Mouse (Mus musculus) neural tube, embryonic 11.5 days (tissue): ENCODE data around the gene Ankrd33. TPM values are rescaled to one million over a fixed set of nuclear protein-coding genes. Genes with fewer than 3 reads are reported as not detected.

ENCODE experiments used
- ATAC-seq: fragments of 200-750 bp; cut with Nextera tagmentation; 2 replicates; pipeline ENCODE4 v1.8.0; 2017; ENCODE audit warnings: moderate number of reproducible peaks, mild to moderate bottlenecking, moderate TSS enrichment, moderate library complexity; ENCODE audit not compliant: insufficient read depth, low FRiP score, low TSS enrichment
- DNase-seq: peaks from one replicate; pipeline ENCODE4 v3.0.0-alpha.2; 2015; ENCODE audit warnings: low spot score
- H3K27ac ChIP-seq: fragments of 300-500 bp; sonication (generic); 2 replicates; pipeline ENCODE4 v1.5.1; 2014; ENCODE audit warnings: low read depth, mild to moderate bottlenecking, low read length
- H3K27me3 ChIP-seq: fragments of 300-500 bp; sonication (generic); 2 replicates; pipeline ENCODE4 v1.6.1; 2014; ENCODE audit warnings: mild to moderate bottlenecking, low read length, mixed read lengths; ENCODE audit not compliant: control insufficient read depth, insufficient read depth
- H3K36me3 ChIP-seq: fragments of 300-500 bp; sonication (generic); 2 replicates; pipeline ENCODE4 v1.6.1; 2014; ENCODE audit warnings: mild to moderate bottlenecking, low read length, moderate library complexity, mixed read lengths; ENCODE audit not compliant: control insufficient read depth, insufficient read depth
- H3K4me1 ChIP-seq: fragments of 300-500 bp; sonication (generic); 2 replicates; pipeline ENCODE4 v1.6.1; 2014; ENCODE audit warnings: low read length, mixed read lengths; ENCODE audit not compliant: control insufficient read depth, insufficient read depth
- H3K4me2 ChIP-seq: fragments of 300-500 bp; sonication (generic); 2 replicates; pipeline ENCODE4 v1.6.1; 2014; ENCODE audit warnings: low read depth, mild to moderate bottlenecking, moderate library complexity
- H3K4me3 ChIP-seq: fragments of 300-500 bp; sonication (generic); 2 replicates; pipeline ENCODE4 v1.5.1; 2014; ENCODE audit warnings: low read depth, low read length
- H3K9ac ChIP-seq: fragments of 300-500 bp; sonication (generic); 2 replicates; pipeline ENCODE4 v1.6.1; 2014; ENCODE audit warnings: mild to moderate bottlenecking, low read length
- H3K9me3 ChIP-seq: fragments of 300-500 bp; sonication (generic); 2 replicates; pipeline ENCODE4 v1.6.1; 2016; ENCODE audit warnings: low read length; ENCODE audit not compliant: control insufficient read depth
- WGBS: fragments of 180-500 bp; shearing (Covaris S2); extraction: QIAGEN DNeasy Blood & Tissue Kit; methylation state at CpG from one replicate; pipeline ENCODE4 v1.1.7; 2014; 5-methylcytosine and 5-hydroxymethylcytosine counted together
- polyA plus RNA-seq: library from polyadenylated mRNA; unstranded; fragments of >200 nt; fragmentation: Nextera tagmentation; extraction: Ambion mirVana; gene quantifications from 2 replicates; pipeline ENCODE4 v1.2.1, GENCODE M21; 2014

Gene Ankrd33
- polyA plus RNA-seq, 1 experiment from 2014 or later = not detected

DNA sequence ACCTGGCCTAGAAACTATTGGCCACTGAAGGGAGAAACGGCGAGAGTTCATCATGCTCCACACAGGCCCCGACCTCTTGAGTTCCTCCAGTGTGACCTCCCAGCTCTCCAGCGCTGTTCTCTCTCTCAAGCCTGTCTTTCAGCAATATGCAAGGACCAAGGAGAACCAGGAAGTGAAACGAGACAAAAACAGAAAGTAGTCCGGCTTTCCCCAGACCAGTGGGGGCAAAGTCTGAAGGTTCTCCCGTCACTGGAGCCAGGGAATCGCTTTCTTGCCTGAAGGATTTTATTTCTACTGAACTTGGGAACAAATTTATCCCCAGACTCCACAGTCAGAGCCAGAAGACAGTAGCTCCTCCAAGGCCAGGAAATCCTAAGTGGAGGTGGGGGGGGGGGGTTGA lies 29.2 kb downstream of the Ankrd33 start:
- peaks cover 20% of the 10 kb centered on the region for H3K4me1 ChIP-seq
- no peaks in the 10 kb centered on the region for H3K9me3 ChIP-seq
- 86% methylated on average over 8 of the region's 8 CpGs for WGBS
- no peak overlapping the region for H3K4me3 ChIP-seq
- ATAC-seq = no peak
- H3K36me3 ChIP-seq = no peaks in the 10 kb centered on the region
- no peak overlapping the region for H3K9ac ChIP-seq
- no peak overlapping the region for H3K27ac ChIP-seq
- H3K27me3 ChIP-seq = no peaks in the 10 kb centered on the region
- no peak overlapping the region for H3K4me2 ChIP-seq
- no peak for DNase-seq

GRCm38 (mm10) chr15:101145424-101146099 lies 30.0 kb downstream of the Ankrd33 start:
- no peaks in the 10 kb centered on the region for H3K36me3 ChIP-seq
- H3K4me2 ChIP-seq = peak overlapping the region; percentile 38
- peak; percentile 96 for DNase-seq
- H3K9me3 ChIP-seq = no peaks in the 10 kb centered on the region
- no peaks in the 10 kb centered on the region for H3K27me3 ChIP-seq
- 9% methylated on average over 19 of the region's 19 CpGs for WGBS
- peaks cover 12% of the 10 kb centered on the region for H3K4me1 ChIP-seq
- H3K27ac ChIP-seq = no peak overlapping the region
- peak; percentile 92 for ATAC-seq
- no peak overlapping the region for H3K4me3 ChIP-seq
- H3K9ac ChIP-seq = peak overlapping the region; percentile 52

- Histone ChIP-seq H3K27me3 (no peaks in the 10 kb centered on the region), H3K36me3 (no peaks in the 10 kb centered on the region), H3K4me2 (no peak overlapping the region), H3K27ac (no peak overlapping the region), H3K4me3 (no peak overlapping the region), H3K9ac (peak overlapping the region; percentile 52; the same call in 1 of the 2 replicates), H3K4me1 (0 out of 2 replicates have a peak, but pooled peaks cover 7% of the 10 kb centered on the region), H3K9me3 (no peaks in the 10 kb centered on the region)
- ATAC-seq (no peak), DNase-seq (no peak)
- 70% methylated on average over 15 of the region's 15 CpGs for WGBS
These were observed 30.8 kb downstream of the Ankrd33 start for GRCm38 (mm10) chr15:101146100-101146965.

- Histone ChIP-seq H3K27ac (no peak overlapping the region), H3K4me3 (no peak overlapping the region), H3K27me3 (no peaks in the 10 kb centered on the region), H3K9ac (no peak overlapping the region), H3K4me2 (no peak overlapping the region), H3K9me3 (no peaks in the 10 kb centered on the region), H3K4me1 (0 out of 2 replicates have a peak, but pooled peaks cover 7% of the 10 kb centered on the region), H3K36me3 (no peaks in the 10 kb centered on the region)
- DNase-seq (no peak), ATAC-seq (no peak)
- 85% methylated on average over 16 of the region's 16 CpGs for WGBS
These were observed 31.8 kb downstream of the Ankrd33 start for GRCm38 (mm10) chr15:101147115-101147909.

- Histone ChIP-seq H3K4me2 (no peak overlapping the region), H3K9ac (no peak overlapping the region), H3K27me3 (no peaks in the 10 kb centered on the region), H3K9me3 (no peaks in the 10 kb centered on the region), H3K4me3 (no peak overlapping the region), H3K27ac (no peak overlapping the region), H3K4me1 (0 out of 2 replicates have a peak, but pooled peaks cover 7% of the 10 kb centered on the region), H3K36me3 (no peaks in the 10 kb centered on the region)
- 78% methylated on average over 6 of the region's 6 CpGs for WGBS
- ATAC-seq = no peak
- no peak for DNase-seq
These were observed 32.3 kb downstream of the Ankrd33 start for GRCm38 (mm10) chr15:101147910-101148273.

DNA sequence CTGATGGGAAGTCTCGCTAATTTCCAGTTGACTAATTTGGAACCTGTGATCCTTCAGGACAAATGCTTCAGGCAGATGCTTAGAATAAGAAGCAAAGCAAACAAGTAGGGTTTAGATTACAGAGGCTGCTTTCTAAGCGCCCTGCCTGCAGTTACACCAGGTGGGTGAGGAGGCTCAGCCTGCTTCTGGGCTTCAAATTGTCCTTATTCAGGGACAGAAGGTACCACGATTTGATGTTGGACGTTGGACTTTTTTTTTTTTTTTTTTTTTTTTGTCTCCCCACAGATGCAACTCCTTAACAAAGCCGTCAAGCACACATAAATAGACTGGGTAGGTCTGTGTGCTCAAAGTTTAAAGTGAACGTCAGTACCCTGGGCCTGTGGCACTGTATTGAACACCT lies 33.0 kb downstream of the Ankrd33 start:
- ATAC-seq (no peak), DNase-seq (no peak)
- Histone ChIP-seq H3K9ac (no peak overlapping the region), H3K4me3 (no peak overlapping the region), H3K4me1 (0 out of 2 replicates have a peak, but pooled peaks cover 4% of the 10 kb centered on the region), H3K9me3 (no peaks in the 10 kb centered on the region), H3K27me3 (no peaks in the 10 kb centered on the region), H3K27ac (no peak overlapping the region), H3K36me3 (no peaks in the 10 kb centered on the region), H3K4me2 (no peak overlapping the region)
- WGBS = 86% methylated on average over 6 of the region's 6 CpGs

DNA sequence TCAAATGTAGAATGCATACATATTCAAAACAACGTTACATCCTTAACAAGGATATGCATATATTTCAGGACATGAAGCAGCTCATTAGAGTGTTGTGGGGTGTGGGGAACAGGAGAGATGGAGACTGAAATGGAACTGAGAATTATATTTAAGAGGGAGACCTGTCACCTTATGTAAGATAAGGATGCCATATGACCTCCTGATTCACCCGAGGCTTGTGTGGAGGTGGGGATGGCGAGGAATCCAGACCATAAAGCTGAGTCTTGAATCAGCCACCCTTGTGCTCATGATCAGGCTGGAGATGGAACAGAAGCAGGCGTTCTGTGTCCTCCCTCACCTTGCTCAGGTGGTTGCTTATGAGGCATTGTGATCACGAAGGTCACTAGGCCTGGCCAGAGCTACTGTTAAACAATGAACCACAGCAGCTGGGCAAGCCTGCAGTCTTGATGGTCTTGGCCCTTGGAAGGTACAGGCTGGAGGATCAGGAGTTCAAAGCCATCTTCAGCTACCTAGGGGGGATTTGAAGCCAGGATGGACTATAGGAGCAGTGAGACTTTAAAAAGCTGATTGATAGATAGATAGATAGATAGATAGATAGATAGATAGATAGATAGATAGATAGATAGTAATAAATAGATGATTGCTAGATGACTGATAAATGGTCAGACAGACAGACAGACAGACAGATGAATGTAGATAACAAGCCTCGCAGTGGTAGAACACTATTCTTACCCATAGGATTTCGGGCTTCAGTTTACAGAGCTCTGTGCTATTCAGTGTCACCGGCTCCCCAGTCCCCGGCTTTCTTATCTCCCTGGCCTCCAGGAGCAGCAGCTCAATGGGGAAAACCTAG lies 36.1 kb downstream of the Ankrd33 start:
- Histone ChIP-seq H3K4me3 (no peak overlapping the region), H3K4me1 (no peaks in the 10 kb centered on the region), H3K27me3 (no peaks in the 10 kb centered on the region), H3K9ac (no peak overlapping the region), H3K4me2 (no peak overlapping the region), H3K27ac (no peak overlapping the region), H3K36me3 (no peaks in the 10 kb centered on the region), H3K9me3 (no peaks in the 10 kb centered on the region; the same call in 1 of the 2 replicates)
- WGBS = 79% methylated on average over 9 of the region's 9 CpGs
- ATAC-seq (no peak), DNase-seq (no peak)
